Comparison of ENCODE assay signal across 9 mouse cellular contexts in the genomic region with DNA sequence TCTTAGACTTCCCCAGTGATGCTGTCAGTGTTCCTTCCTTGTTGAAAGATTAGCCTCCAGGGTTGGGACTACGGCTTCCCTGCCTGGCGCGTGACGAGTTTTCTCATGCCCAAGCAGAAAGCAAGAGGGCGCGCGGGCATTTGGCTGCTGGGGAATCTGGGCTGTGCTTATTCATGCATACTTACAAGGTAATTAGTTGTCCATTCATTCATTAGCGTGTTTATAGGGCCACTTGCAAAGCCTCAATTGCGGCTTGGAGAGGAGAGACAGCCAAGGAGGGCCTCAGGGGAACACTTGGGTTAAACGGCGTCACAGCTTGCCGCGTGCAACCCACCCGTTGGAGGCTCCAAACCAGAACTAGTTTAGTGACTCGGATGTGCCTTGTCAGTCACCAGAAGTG. TPM values are rescaled to one million over a fixed set of nuclear protein-coding genes. Genes with fewer than 3 reads are reported as not detected.
DNase-seq lines count a peak whose midpoint lies in the region; ATAC-seq and TF ChIP-seq lines count a peak whose summit lies in the region.
"Had no signal": no experiment of that assay in that cellular context is flagged by ENCODE, and none has a peak within 500 bp of the region (broad histone marks: within the 10 kb centered on the region; RNA-seq: fewer than 3 reads in every experiment).

No protein-coding gene starts in this region.

- H3K4me3 ChIP-seq in embryonic facial prominence, embryonic 14.5 days (ENCODE audit: low read depth, low read length): no peak overlapping the region
- H3K4me3 ChIP-seq in kidney, embryonic 15.5 days (replicated peaks): no peak overlapping the region

- TF ChIP-seq POLR2A in brain, embryonic 14.5 days (IDR thresholded peaks at IDR 0.05; ENCODE audit: borderline replicate concordance, extremely low read depth, insufficient read depth, insufficient read length, poor library complexity, severe bottlenecking): no peak

- peak; percentile 92 for DNase-seq in brain, embryonic 14.5 days (ENCODE audit: low read depth)
- peak; percentile 45 for DNase-seq in embryonic facial prominence, embryonic 14.5 days (ENCODE audit: low spot score)
- DNase-seq in left cerebral cortex, postnatal 4 days: peak; percentile 70
- no peak for DNase-seq in adrenal gland, postnatal 10 days
- no peak for DNase-seq in gastrocnemius, postnatal 4 days (ENCODE audit: low spot score in 2 of 2)
- DNase-seq in heart, postnatal 10 days: no peak
- no peak for DNase-seq in adrenal gland, postnatal 14 days
- DNase-seq: lung, embryonic 14.5 days had no signal

- no peaks in the 10 kb centered on the region for H3K9me3 ChIP-seq in embryonic facial prominence, embryonic 14.5 days (ENCODE audit: control insufficient read depth, low read length)
- no peaks in the 10 kb centered on the region for H3K9me3 ChIP-seq in kidney, embryonic 15.5 days (replicated peaks)

- 70% methylated on average over 15 of the region's 15 CpGs for WGBS in embryonic facial prominence, embryonic 14.5 days
- WGBS in kidney, embryonic 15.5 days: 47% methylated on average over 15 of the region's 15 CpGs

- intact Hi-C loops in left cerebral cortex, postnatal 4 days (cut with DNase I): no loop called here
- intact Hi-C loops in heart, postnatal 10 days (cut with DNase I): no loop called here

- no peak overlapping the region for H3K4me2 ChIP-seq in embryonic facial prominence, embryonic 14.5 days (ENCODE audit: low read depth, low read length)
- peak overlapping the region; percentile 14; the same call in 1 of the 2 replicates for H3K4me2 ChIP-seq in kidney, embryonic 15.5 days
- H3K4me2 ChIP-seq: lung, embryonic 14.5 days had no signal

- H3K27ac ChIP-seq in embryonic facial prominence, embryonic 14.5 days (replicated peaks; ENCODE audit: low read depth, low read length): no peak overlapping the region
- no peak overlapping the region for H3K27ac ChIP-seq in kidney, embryonic 15.5 days

- no peak for ATAC-seq in embryonic facial prominence, embryonic 14.5 days (ENCODE audit: low read depth)
- ATAC-seq in kidney, embryonic 15.5 days (replicated peaks; ENCODE audit: low FRiP score): no peak

- H3K9ac ChIP-seq in embryonic facial prominence, embryonic 14.5 days (ENCODE audit: low read depth, low read length): no peak overlapping the region
- no peak overlapping the region for H3K9ac ChIP-seq in kidney, embryonic 15.5 days
- H3K9ac ChIP-seq: lung, embryonic 14.5 days had no signal

- H3K36me3 ChIP-seq in embryonic facial prominence, embryonic 14.5 days (ENCODE audit: control insufficient read depth, insufficient read depth, low read length): no peaks in the 10 kb centered on the region
- no peaks in the 10 kb centered on the region for H3K36me3 ChIP-seq in kidney, embryonic 15.5 days

- no peaks in the 10 kb centered on the region for H3K27me3 ChIP-seq in embryonic facial prominence, embryonic 14.5 days (replicated peaks; ENCODE audit: control insufficient read depth, insufficient read depth, low read length)
- H3K27me3 ChIP-seq in kidney, embryonic 15.5 days: no peaks in the 10 kb centered on the region

- TF ChIP-seq CTCF in brain, embryonic 14.5 days (IDR thresholded peaks at IDR 0.05; ENCODE audit: borderline replicate concordance, extremely low read depth, insufficient read depth, insufficient read length): peak; percentile 32; the same call in 1 of the 2 replicates

- H3K4me1 ChIP-seq in embryonic facial prominence, embryonic 14.5 days (ENCODE audit: control insufficient read depth, insufficient read depth, low read length): no peaks in the 10 kb centered on the region
- H3K4me1 ChIP-seq in kidney, embryonic 15.5 days: no peaks in the 10 kb centered on the region; the same call in 1 of the 2 replicates

RNA-seq across cellular contexts. Expression of gene Zfhx3, which starts 44.2 kb away (rescaled TPM):
- polyA plus RNA-seq in brain, embryonic 14.5 days (2012; rRNA removed): 9.7 and 31.3 TPM in 2 replicates
- 14.2 and 17.0 TPM in 2 replicates for polyA plus RNA-seq in embryonic facial prominence, embryonic 14.5 days (2014; fragmentation: Nextera tagmentation; extraction: Ambion mirVana)
- polyA plus RNA-seq in kidney, embryonic 15.5 days (2015; fragmentation: Nextera tagmentation; extraction: Ambion mirVana): 9.2 and 9.4 TPM in 2 replicates
- 1 to 10 TPM; 5.0 to 5.7 TPM for total RNA-seq in left cerebral cortex, postnatal 4 days (2021)
- total RNA-seq in adrenal gland, postnatal 10 days (2021): 10 to 100 TPM; 25.8 to 31.5 TPM
- 10 to 100 TPM; 15.9 to 16.0 TPM for total RNA-seq in gastrocnemius, postnatal 4 days (2021)
- total RNA-seq in heart, postnatal 10 days (2021): 10 to 100 TPM; 10.8 TPM
- 36.2 and 43.5 TPM in 2 replicates for total RNA-seq in adrenal gland, postnatal 14 days (2021)

Comparison
In these comparisons a context has a peak if more than half of its experiments do, and no peak if none do; other contexts are left out.
1. DNase-seq: peak in brain, embryonic 14.5 days (single experiment), embryonic facial prominence, embryonic 14.5 days (single experiment) and left cerebral cortex, postnatal 4 days (single experiment); none in adrenal gland, postnatal 10 days (single experiment), gastrocnemius, postnatal 4 days (0 of 2), heart, postnatal 10 days (0 of 2) and adrenal gland, postnatal 14 days (single experiment).